Mouse (Mus musculus) stomach, postnatal 0 days (tissue): ENCODE measurements around the gene Bbx.

Experiments
- CTCF ChIP-seq: IDR thresholded peaks from 2 replicates; pipeline ENCODE4 v1.5.1; 2016; ENCODE audit warnings: antibody characterized with exemption, low read depth, mild to moderate bottlenecking, moderate library complexity
- EP300 ChIP-seq: optimal IDR thresholded peaks from 2 replicates; pipeline ENCODE3; 2016; ENCODE audit warnings: antibody characterized with exemption

DNA sequence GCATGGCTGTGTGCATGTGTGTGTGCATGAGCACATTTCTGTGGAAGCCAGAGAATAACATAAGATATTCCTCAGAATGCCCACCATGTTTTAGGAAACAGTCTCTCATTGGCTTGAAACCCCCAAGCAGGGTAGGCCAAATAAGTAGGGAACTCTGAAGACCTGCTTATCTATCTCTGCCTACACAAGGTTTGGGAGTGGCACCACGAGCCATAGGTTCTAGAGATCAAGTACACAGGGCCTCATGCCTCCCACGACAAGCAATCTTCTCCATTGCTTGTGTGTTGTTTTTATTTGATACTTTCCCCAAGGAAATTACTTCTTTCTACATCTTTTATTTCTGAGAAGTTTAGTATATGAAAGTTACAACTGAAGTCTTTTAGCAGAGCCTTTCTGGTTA lies 61.8 kb downstream of the Bbx start:
- no peak for TF ChIP-seq EP300
- TF ChIP-seq CTCF, result no peak
